Mouse (Mus musculus): ENCODE results near the gene Pak3.
"Not testable (repeated sequence)": the region's sequence is repeated elsewhere in the genome, so short reads cannot be mapped to it uniquely, and the experiment has no call there.

Pak3 gene

DNA sequence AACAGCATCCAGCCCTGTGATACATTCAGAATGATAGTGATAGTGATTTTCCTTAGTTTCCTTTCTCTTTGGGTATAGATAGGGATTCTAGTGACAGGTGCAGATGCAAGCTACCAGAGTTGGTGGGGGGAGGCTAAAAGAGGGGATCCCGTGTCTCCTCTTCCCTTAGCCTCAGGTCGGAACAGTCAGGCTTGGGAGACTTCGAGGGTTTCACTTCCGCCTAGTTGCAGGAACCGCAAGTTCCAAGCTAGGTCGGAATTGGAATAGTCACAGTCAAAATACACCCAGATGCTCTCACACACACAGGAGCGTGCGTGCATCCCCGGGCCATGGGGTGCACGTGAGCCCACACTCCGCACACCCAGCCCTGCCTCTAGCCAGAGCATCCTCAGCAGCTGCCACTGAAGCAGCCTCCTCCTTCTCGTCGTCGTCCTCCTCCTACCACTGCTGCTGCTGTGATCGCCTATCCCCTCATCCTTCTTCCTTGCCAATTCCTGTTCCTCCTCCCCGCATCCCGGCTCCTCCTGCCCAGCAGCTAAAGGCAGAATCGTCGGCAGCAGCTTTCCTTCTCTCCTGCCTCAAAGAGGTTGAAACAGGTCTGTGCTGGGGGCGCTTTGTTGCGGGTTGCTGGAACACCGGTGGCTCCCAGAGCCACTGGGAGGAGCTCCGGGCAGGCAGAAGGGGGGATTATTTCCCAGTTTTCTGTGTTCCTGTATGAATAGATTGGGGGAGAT, at the start of gene Pak3:
Gene Pak3 (plus strand): TSS at position 424 of the 734 bp plus-strand sequence.
- DNase-seq (ENCODE audit: low read depth), result no peak

DNA sequence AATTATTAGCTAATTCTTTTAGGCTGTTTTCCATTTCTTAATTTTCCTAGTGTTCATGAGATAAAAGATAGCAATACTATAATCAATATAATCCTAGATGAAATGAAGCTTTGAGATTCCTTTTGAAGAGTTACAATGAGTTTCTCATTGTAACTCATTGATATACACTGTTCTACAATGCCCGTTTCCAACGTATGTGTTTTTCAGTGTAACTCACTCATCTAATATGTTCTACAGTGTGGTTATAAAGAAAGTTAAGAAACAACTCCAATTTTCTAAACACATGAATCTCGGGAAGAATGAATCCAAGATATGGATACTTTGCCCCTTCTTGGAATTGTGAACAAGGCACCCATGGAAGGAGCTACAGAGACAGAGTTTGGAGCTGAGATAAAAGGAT, 35.5 kb upstream of the Pak3 start:
- DNase-seq (ENCODE audit: low read depth), result no peak

DNA sequence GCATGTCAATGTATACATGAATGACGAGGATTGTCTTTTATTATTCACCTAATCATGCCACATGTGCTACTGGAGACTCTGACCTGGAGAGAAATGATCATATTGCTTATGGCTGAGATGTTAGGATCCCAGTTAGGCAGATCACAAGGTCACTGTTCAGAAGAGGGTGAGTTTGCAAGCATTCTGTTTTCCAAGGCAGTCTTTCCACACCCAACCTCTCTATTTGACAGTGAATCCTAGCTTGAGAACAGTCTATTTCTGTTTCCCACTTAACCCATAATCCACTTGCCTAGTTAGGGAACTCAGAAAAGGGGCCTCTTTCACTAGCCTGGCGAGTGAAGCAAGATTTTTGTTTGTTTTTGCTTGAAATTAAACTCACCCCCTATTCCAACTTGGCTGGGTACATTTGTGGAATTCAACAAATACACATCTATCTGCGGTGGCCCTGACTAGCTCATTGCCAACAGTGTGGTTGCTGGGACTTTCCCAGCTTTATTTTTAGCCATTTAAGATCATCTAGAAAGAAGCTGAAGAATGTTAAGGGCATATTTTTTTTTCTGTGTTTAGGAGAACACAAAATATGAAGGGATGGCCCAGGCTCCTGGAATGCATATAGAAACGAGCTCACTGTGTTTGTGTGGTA, 17.2 kb upstream of the Pak3 start:
- DNase-seq (ENCODE audit: low read depth), result no peak

DNA sequence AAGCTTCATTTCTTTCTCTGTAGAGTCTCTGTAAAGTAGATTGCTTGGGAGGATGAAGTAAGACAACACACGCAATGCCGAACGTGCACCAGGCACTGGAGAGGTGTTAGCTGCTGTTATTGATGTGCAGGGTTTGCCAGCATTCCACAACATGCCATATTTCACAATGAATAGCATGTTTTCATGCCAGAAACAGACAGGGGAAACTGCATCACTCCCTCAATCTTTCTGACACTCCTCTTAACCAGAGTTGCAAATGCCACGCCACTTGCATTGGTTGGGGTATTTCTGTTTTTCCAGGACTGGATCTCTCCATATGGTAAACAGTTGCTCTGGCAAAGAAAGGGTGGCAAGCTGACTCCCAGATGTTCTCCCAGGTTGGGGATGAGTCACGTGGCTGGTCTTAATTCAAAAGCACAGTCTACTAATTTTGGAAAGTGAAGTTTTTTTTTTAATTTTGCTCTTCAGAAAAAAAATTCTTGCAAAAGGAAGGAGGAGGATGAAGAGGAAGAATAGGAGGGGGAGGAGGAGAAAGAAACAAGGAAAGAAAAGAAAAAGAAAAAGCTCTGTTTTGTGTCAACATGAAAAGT, 16.5 kb upstream of the Pak3 start:
- no peak for DNase-seq (ENCODE audit: low read depth)

DNA sequence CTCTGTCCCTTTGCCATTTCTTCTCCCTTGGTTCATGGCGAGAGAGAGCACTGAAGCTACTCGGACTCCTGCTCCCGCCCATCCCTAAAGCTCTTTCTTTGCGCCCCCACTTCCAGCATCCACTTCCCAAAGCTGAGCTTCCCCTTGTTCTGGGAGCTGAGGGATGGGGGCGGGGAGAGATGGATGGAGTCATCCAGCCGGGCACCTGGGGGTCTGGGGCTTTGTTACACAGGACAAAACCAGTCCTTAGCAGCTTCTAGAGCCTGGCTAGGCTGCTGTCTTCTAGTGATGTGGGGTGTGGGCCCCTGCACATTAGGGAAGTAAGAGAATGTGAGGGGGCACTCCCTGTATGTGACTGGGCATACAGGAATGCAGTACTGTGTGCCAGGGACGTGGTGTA, 526 bp downstream of the Pak3 start:
- DNase-seq (ENCODE audit: low read depth), result no peak

GRCm38 (mm10) chrX:143519454-143519853, 1.1 kb downstream of the Pak3 start:
- DNase-seq (ENCODE audit: low read depth), result not testable (repeated sequence)

DNA sequence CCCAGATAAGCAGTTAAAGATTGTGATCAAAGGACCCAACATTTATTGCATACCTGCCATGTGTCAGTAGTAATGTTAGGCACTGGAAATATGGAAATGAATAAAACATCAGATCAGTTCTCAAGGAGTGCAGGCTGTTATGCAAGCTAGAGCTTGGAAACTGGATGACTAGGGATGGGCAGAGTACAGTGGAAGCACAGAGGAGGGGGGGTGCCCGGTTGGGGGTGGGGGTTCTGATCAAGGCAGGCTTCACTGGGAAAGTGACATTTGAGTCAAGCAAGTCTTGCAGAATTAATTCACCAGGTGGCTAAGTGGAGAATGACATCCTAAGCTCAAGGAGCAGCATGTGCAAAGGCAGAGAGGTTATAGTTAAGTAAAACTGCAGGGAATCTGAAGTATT, 1.8 kb downstream of the Pak3 start:
- DNase-seq (ENCODE audit: low read depth), result no peak

- no peak for DNase-seq (ENCODE audit: low read depth)
Measured at GRCm38 (mm10) chrX:143532331-143532730, 13.9 kb downstream of the Pak3 start.

GRCm38 (mm10) chrX:143533574-143533973, 15.2 kb downstream of the Pak3 start:
- no peak for DNase-seq (ENCODE audit: low read depth)

GRCm38 (mm10) chrX:143542756-143543155, 24.4 kb downstream of the Pak3 start:
- DNase-seq (ENCODE audit: low read depth), result no peak

- DNase-seq (ENCODE audit: low read depth), result no peak
Measured at GRCm38 (mm10) chrX:143543186-143543793, 24.9 kb downstream of the Pak3 start.

- DNase-seq (ENCODE audit: low read depth), result no peak
Measured at GRCm38 (mm10) chrX:143573691-143574090, 55.3 kb downstream of the Pak3 start.

DNA sequence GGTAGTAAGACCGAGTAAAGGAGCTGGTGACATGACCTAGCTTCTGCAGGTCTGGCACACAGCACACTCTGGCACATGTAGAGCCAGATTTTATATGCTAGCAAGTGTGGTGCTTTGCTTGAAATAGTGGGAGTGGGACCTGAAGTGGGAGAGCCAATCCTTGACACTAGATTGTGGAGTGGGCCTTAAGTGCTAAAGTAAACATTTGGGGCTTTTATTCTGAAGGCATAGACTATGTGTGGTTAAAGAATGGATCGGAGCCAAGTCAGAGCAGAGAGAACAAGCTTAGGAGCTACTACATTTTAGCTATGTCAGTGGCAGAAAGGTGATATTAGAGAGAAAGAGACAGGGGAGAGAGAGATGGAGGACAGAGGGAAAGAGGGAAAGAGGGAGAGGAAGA, 61.5 kb downstream of the Pak3 start:
- DNase-seq (ENCODE audit: low read depth), result no peak

DNA sequence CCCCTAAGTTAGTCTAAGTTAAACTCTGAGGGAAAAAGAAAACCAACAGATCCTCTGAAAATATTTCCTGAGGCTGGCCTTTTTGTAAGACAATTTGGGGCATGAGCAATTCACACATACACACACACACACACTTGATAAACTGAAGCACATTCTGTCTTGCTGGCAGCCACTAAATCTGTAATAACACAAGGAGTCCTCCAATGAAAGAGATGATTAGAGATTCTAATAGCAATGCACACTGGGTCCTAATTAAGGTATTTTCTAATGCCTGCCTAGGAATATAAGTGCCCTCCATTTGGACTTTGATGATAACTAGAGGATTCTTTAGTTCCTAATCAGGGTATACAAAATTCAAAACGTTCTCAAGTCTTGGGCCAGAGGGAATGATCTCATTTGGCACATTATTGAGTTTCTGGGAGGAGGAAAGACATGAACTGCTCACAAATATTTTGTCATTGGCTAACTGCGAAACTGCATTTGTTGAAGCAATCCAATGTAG, 62.1 kb downstream of the Pak3 start:
- no peak for DNase-seq (ENCODE audit: low read depth)

- no peak for DNase-seq (ENCODE audit: low read depth)
Measured at GRCm38 (mm10) chrX:143606877-143607449, 88.6 kb downstream of the Pak3 start.

GRCm38 (mm10) chrX:143618734-143619133, 100.3 kb downstream of the Pak3 start:
- no peak for DNase-seq (ENCODE audit: low read depth)

DNA sequence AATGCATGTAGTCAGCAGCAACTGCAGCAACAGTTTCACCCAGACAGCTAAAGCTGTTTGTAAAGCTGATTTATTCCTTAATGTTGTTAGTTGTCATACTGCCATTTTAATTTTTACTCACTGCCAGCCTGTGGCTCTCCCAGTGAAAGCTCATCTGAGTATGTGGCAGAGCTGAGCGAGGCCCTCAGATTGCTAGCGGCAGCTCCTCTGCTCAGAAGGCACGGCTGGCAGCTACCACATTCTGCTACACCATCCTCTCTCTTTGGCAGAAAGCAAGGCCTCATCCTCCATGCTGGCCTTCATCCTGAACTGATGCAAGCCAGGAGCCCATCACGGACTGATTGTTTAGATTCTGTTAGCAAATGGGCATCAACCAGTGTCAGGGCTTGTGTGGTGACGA, 109.4 kb downstream of the Pak3 start:
- DNase-seq (ENCODE audit: low read depth), result no peak

- no peak for DNase-seq (ENCODE audit: low read depth)
Measured at GRCm38 (mm10) chrX:143643936-143644335, 125.5 kb downstream of the Pak3 start.

GRCm38 (mm10) chrX:143644807-143645206, 126.4 kb downstream of the Pak3 start:
- DNase-seq (ENCODE audit: low read depth), result no peak

DNA sequence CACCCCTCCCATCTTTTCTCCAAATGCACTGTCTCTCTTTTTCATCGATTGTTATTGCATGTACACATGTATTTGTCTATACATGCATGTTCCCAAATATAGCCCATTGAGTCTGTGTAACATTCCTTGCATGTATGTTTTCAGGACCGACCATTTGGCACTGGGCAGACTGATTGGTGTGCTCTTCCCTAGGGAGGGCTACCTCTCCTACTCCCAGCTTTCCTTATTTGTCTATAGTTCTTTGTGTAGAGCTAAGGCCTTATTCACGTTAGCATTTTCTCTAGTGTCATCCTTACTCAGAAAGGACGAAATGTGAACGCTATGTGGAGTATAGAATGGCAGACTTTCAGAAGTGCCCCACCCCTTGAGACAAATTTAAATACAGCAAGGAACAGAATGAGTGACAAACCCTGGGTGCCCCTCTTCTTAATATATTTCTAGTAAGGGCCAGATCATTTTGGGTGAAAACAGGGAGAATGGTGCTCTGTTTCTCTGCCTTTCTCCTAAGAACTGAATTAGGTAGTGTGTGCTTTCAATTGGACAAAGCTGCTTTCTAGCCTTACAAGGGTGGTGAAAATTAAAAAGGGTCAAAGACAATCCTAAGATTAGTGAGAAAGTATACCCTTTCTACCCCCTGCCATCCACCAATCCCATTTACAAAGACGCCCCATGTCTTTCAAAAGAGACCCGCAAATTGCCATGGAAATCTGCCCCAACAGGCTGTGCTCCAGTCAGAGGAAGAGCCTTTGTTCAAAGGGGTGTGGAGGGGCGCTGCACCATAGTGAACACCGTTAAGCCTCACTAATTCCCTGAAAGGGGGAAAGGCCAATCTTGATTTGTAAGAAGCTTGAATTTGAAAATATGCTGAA, 136.2 kb downstream of the Pak3 start:
- DNase-seq (ENCODE audit: low read depth), result no peak

DNA sequence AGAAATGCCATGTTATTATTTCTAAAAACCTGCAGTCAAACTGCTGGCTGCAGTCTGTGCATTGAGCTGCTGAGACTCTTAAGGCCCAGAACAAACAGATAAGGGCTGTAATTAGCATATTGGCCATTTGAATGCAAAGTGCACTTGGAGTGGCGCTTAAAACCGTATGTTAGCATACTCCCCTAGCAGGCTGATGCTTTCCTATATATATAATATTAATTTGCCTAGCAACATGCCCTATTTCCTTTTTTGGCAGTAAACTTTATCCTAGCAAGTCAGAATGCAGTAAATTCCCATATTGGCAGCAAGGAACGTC, 136.7 kb downstream of the Pak3 start:
- no peak for DNase-seq (ENCODE audit: low read depth)
